Comparison of ENCODE assay signal across 8 mouse cellular contexts in genomic region chr11:73199230-73199712, GRCm38 (mm10). TPM values are rescaled to one million over a fixed set of nuclear protein-coding genes. Genes with fewer than 3 reads are reported as not detected.
DNase-seq lines count a peak whose midpoint lies in the region; ATAC-seq and TF ChIP-seq lines count a peak whose summit lies in the region.

TSS of gene Shpk (plus strand) at chr11:73199460.

- no peak for TF ChIP-seq CTCF in cortical plate, adult 2 months (IDR thresholded peaks at IDR 0.05; ENCODE audit: extremely low read depth, insufficient read depth, low read length)

- peak; percentile 88 for DNase-seq in gastrocnemius, postnatal 10 days
- DNase-seq in induced T-regulatory cell, adult 2 months (ENCODE audit: low read depth), result peak; percentile 98
- peak; percentile 93 to 98 for DNase-seq in left cerebral cortex, adult 9 months (ENCODE audit: low spot score in 2 of 2)
- DNase-seq in right cerebral cortex, postnatal 14 days, result peak; percentile 93
- peak; percentile 94 for DNase-seq in urinary bladder, postnatal 36 days (ENCODE audit: low spot score in 2 of 2)

- peak within 1 kb of the TSS; percentile 48 for H3K4me3 ChIP-seq in cortical plate, adult 2 months (ENCODE audit: insufficient read depth, low read length)

- H3K4me1 ChIP-seq in cortical plate, adult 2 months (ENCODE audit: control insufficient read depth, insufficient read depth, low read length), result peaks cover 2% of the 10 kb centered on the region; the same call in 1 of the 2 replicates

- TF ChIP-seq POLR2A in cortical plate, adult 2 months (IDR thresholded peaks at IDR 0.05; ENCODE audit: extremely low read depth, insufficient read depth, low read length), result peak; percentile 78; the same call in 1 of the 2 replicates

- peak; percentile 96 for ATAC-seq in activated CD4-positive, CD25-positive, alpha-beta regulatory T cell, adult 4 months
- peak; percentile 94 for ATAC-seq in megakaryocyte progenitor cell, adult 5-6 weeks (replicated peaks; ENCODE audit: poor library complexity)

- 0 out of 2 replicates have a peak within 1 kb of the TSS, but pooled peaks have one; percentile 7 for H3K27ac ChIP-seq in cortical plate, adult 2 months (ENCODE audit: insufficient read depth, low read length)

RNA-seq across cellular contexts. Expression of gene Shpk, which starts in this region (rescaled TPM):
- 1 to 10 TPM; 2.7 to 2.8 TPM for polyA plus RNA-seq in activated CD4-positive, CD25-positive, alpha-beta regulatory T cell, adult 4 months (2017; shearing (Covaris generic))
- 4.1 and 4.4 TPM in 2 replicates for polyA plus RNA-seq in cortical plate, adult 2 months (2012; rRNA removed)
- total RNA-seq in gastrocnemius, postnatal 10 days (2021), result 1 to 10 TPM; 1.9 TPM
- 1.7 and 1.8 TPM in 2 replicates for total RNA-seq in megakaryocyte progenitor cell, adult 5-6 weeks (2015)
- 2.2 and 3.4 TPM in 2 replicates for total RNA-seq in megakaryocyte progenitor cell, adult 5-6 weeks (2017)

Comparison
In these comparisons a context has a peak if more than half of its experiments do, and no peak if none do; other contexts are left out.
1. Peak in every context shown above with its lines: DNase-seq, ATAC-seq, H3K4me3 ChIP-seq and H3K27ac ChIP-seq.